13 mouse cellular contexts compared by ENCODE assay signal in genomic region chr11:53795813-53796212, GRCm38 (mm10). TPM values are rescaled to one million over a fixed set of nuclear protein-coding genes. Genes with fewer than 3 reads are reported as not detected.
DNase-seq lines count a peak whose midpoint lies in the region; ATAC-seq and TF ChIP-seq lines count a peak whose summit lies in the region.
"Had no signal": no experiment of that assay in that cellular context is flagged by ENCODE, and none has a peak within 500 bp of the region (broad histone marks: within the 10 kb centered on the region; RNA-seq: fewer than 3 reads in every experiment).

No protein-coding gene starts in this region.

- peak overlapping the region; percentile 72 for H3K27ac ChIP-seq in heart, embryonic 15.5 days
- H3K27ac ChIP-seq in thymus, adult 2 months (ENCODE audit: control insufficient read depth, insufficient read depth, low read length) = 0 out of 2 replicates have a peak overlapping the region, but pooled peaks have one; percentile 5
- H3K27ac ChIP-seq in intestine, postnatal 0 days (ENCODE audit: low read depth, low read length) = peak overlapping the region; percentile 85
- H3K27ac ChIP-seq: forebrain, embryonic 13.5 days had no signal

- no peak for DNase-seq in heart, adult 8-10 months (ENCODE audit: low spot score)
- no peak for DNase-seq in thymus, adult 2 months
- DNase-seq in thymus, postnatal 10 days (ENCODE audit: low spot score in 2 of 2) = no peak
- DNase-seq in cerebellum, adult 8-10 months = no peak
- DNase-seq in thymus, postnatal 0 days (ENCODE audit: low spot score) = no peak
- DNase-seq: adrenal gland, postnatal 25 days; cerebellum, postnatal 36 days had no signal

- H3K4me3 ChIP-seq in heart, embryonic 15.5 days = no peak overlapping the region
- no peak overlapping the region for H3K4me3 ChIP-seq in thymus, adult 2 months (ENCODE audit: control insufficient read depth, insufficient read depth, low read length)
- no peak overlapping the region for H3K4me3 ChIP-seq in intestine, postnatal 0 days (ENCODE audit: low read depth, low read length)
- H3K4me3 ChIP-seq: forebrain, embryonic 13.5 days; hindbrain, embryonic 12.5 days had no signal

- TF ChIP-seq CTCF in thymus, adult 2 months (IDR thresholded peaks at IDR 0.05; ENCODE audit: borderline replicate concordance, control insufficient read depth, extremely low read depth, insufficient read depth, low read length, poor library complexity) = no peak
- TF ChIP-seq CTCF in intestine, postnatal 0 days (IDR thresholded peaks at IDR 0.05; ENCODE audit: low read depth) = no peak

- H3K4me1 ChIP-seq in heart, embryonic 15.5 days (replicated peaks) = peaks cover 38% of the 10 kb centered on the region
- H3K4me1 ChIP-seq in thymus, adult 2 months (replicated peaks; ENCODE audit: control insufficient read depth, insufficient read depth, low read length) = peaks cover 40% of the 10 kb centered on the region
- H3K4me1 ChIP-seq in intestine, postnatal 0 days (replicated peaks; ENCODE audit: control insufficient read depth, insufficient read depth, low read length) = peaks cover 40% of the 10 kb centered on the region
- H3K4me1 ChIP-seq: forebrain, embryonic 13.5 days had no signal

- no peaks in the 10 kb centered on the region for H3K36me3 ChIP-seq in heart, embryonic 15.5 days
- no peaks in the 10 kb centered on the region for H3K36me3 ChIP-seq in thymus, adult 2 months (ENCODE audit: control insufficient read depth, insufficient read depth, low read length)
- no peaks in the 10 kb centered on the region for H3K36me3 ChIP-seq in intestine, postnatal 0 days (ENCODE audit: control insufficient read depth, insufficient read depth)
- H3K36me3 ChIP-seq: hindbrain, embryonic 12.5 days had no signal

- WGBS in heart, embryonic 15.5 days = 30% methylated on average over 8 of the region's 8 CpGs
- WGBS in thymus, adult 2 months = 62% methylated on average over 8 of the region's 8 CpGs
- WGBS in intestine, postnatal 0 days = 33% methylated on average over 8 of the region's 8 CpGs

- H3K9ac ChIP-seq in heart, embryonic 15.5 days = no peak overlapping the region
- H3K9ac ChIP-seq in intestine, postnatal 0 days (ENCODE audit: low read depth, low read length) = no peak overlapping the region
- H3K9ac ChIP-seq: forebrain, embryonic 13.5 days; hindbrain, embryonic 12.5 days had no signal

- ATAC-seq in heart, embryonic 15.5 days (replicated peaks; ENCODE audit: insufficient number of reproducible peaks, insufficient read depth, low FRiP score, low read depth) = peak; percentile 51
- ATAC-seq in intestine, postnatal 0 days = no peak
- ATAC-seq in megakaryocyte progenitor cell, adult 5-6 weeks (replicated peaks; ENCODE audit: poor library complexity) = no peak
- ATAC-seq: forebrain, embryonic 13.5 days had no signal

- H3K9me3 ChIP-seq in heart, embryonic 15.5 days (replicated peaks) = no peaks in the 10 kb centered on the region
- H3K9me3 ChIP-seq in intestine, postnatal 0 days (ENCODE audit: control insufficient read depth) = no peaks in the 10 kb centered on the region
- H3K9me3 ChIP-seq: forebrain, embryonic 13.5 days; hindbrain, embryonic 12.5 days had no signal

- TF ChIP-seq POLR2A in thymus, adult 2 months (IDR thresholded peaks at IDR 0.05; ENCODE audit: control insufficient read depth, extremely low read depth, insufficient read depth, low read length, poor library complexity) = no peak

- H3K27me3 ChIP-seq in heart, embryonic 15.5 days = no peaks in the 10 kb centered on the region
- no peaks in the 10 kb centered on the region for H3K27me3 ChIP-seq in thymus, adult 2 months (ENCODE audit: control insufficient read depth, insufficient read depth, low read length)
- H3K27me3 ChIP-seq in intestine, postnatal 0 days (replicated peaks; ENCODE audit: control insufficient read depth, insufficient read depth, low read length) = no peaks in the 10 kb centered on the region
- H3K27me3 ChIP-seq: forebrain, embryonic 13.5 days; hindbrain, embryonic 12.5 days had no signal

- H3K4me2 ChIP-seq in heart, embryonic 15.5 days = no peak overlapping the region
- no peak overlapping the region for H3K4me2 ChIP-seq in intestine, postnatal 0 days (replicated peaks; ENCODE audit: low read depth)
- H3K4me2 ChIP-seq: forebrain, embryonic 13.5 days; hindbrain, embryonic 12.5 days had no signal

RNA-seq across cellular contexts. Expression of gene Gm17334, which starts 22.8 kb away (rescaled TPM):
- polyA plus RNA-seq in heart, embryonic 15.5 days (2015; fragmentation: Nextera tagmentation; extraction: Ambion mirVana) = 0.15 TPM in 1 of 2 replicates, not detected in the other
- under 1 TPM; 0.40 to 0.60 (median 0.45) TPM for total RNA-seq in heart, adult 8-10 months (2022)
- 0.86 and 0.98 TPM in 2 replicates for polyA plus RNA-seq in thymus, adult 2 months (2012; rRNA removed)
- polyA plus RNA-seq in intestine, postnatal 0 days (2015; fragmentation: Nextera tagmentation; extraction: Ambion mirVana) = 0.17 and 0.67 TPM in 2 replicates
- total RNA-seq in megakaryocyte progenitor cell, adult 5-6 weeks (2015) = not detected in 2 replicates
- total RNA-seq in megakaryocyte progenitor cell, adult 5-6 weeks (2017) = 0.37 TPM in 1 of 2 replicates, not detected in the other
- 0.94 and 1.2 TPM in 2 replicates for polyA plus RNA-seq in thymus, postnatal 0 days (2015; fragmentation: Nextera tagmentation; extraction: Ambion mirVana)
- total RNA-seq: midbrain, postnatal 0 days had no signal
- polyA plus RNA-seq: forebrain, embryonic 13.5 days; hindbrain, embryonic 12.5 days; midbrain, postnatal 0 days had no signal

RNA-seq across cellular contexts. Expression of gene Irf1, which starts 26.0 kb away (rescaled TPM):
- polyA plus RNA-seq in heart, embryonic 15.5 days (2015; fragmentation: Nextera tagmentation; extraction: Ambion mirVana) = 10.2 and 24.9 TPM in 2 replicates
- total RNA-seq in heart, adult 8-10 months (2022) = 10 to 100 TPM; 15.7 to 20.1 (median 17.2) TPM
- polyA plus RNA-seq in thymus, adult 2 months (2012; rRNA removed) = 162 and 169 TPM in 2 replicates
- polyA plus RNA-seq in intestine, postnatal 0 days (2015; fragmentation: Nextera tagmentation; extraction: Ambion mirVana) = 64.3 and 76.1 TPM in 2 replicates
- 25.0 and 29.8 TPM in 2 replicates for total RNA-seq in megakaryocyte progenitor cell, adult 5-6 weeks (2015)
- 32.9 and 46.8 TPM in 2 replicates for total RNA-seq in megakaryocyte progenitor cell, adult 5-6 weeks (2017)
- 105 and 114 TPM in 2 replicates for polyA plus RNA-seq in thymus, postnatal 0 days (2015; fragmentation: Nextera tagmentation; extraction: Ambion mirVana)

Comparison
In these comparisons a context has a peak if more than half of its experiments do, and no peak if none do; other contexts are left out.
1. H3K27ac ChIP-seq: peak in every context shown above with its lines; median percentile 85 in intestine, postnatal 0 days; 72 in heart, embryonic 15.5 days; 5 in thymus, adult 2 months.